Mouse (Mus musculus) activated CD4-positive, CD25-positive, alpha-beta regulatory T cell (primary cell): ENCODE results near the gene Casp2. TPM values are rescaled to one million over a fixed set of nuclear protein-coding genes. Genes with fewer than 3 reads are reported as not detected.

Source experiments
- polyA plus RNA-seq, 2 experiments: library from polyadenylated mRNA; unstranded; fragments of 100-300 nt; shearing (Covaris generic); gene quantifications; one replicate each; pipeline ENCODE4 v1.2.1; 2017

Gene Casp2
- 10 to 100 TPM; 54.8 to 61.9 TPM for polyA plus RNA-seq

DNA sequence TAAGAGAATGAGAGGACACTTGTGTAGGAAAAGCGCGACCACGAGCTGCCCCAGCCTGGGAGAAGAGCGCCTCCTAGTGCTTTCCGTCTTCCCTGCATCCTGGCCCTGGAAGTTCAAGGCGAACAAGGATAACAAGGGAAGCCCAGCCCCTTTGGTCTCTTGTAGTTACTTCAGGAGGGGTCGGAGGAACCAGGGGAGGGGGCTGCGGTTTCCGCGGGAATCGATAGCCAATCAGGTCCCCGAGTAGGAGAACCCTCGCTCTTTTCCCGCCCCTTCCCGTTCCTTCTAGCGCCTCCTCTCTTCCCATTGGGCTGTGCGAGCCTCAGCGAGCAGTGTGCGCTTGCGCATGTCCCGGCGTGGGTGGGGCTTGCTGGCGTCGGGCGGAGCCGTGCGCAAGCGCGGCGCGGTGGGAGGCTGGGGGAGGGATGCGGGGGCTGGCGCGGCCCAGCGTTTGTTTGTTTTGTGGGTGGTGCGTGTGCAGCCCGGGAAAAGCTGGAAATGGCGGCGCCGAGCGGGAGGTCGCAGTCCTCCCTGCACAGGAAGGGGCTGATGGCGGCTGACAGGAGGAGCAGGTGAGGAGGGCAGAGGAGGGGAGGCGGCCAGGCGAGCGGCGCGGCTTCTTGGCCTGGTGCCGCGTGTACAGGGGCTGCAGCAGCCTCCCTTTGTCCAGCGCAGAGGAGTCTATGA, at the start of gene Casp2:
Gene Casp2 (plus strand): TSS at position 360 of the 687 bp plus-strand sequence.

DNA sequence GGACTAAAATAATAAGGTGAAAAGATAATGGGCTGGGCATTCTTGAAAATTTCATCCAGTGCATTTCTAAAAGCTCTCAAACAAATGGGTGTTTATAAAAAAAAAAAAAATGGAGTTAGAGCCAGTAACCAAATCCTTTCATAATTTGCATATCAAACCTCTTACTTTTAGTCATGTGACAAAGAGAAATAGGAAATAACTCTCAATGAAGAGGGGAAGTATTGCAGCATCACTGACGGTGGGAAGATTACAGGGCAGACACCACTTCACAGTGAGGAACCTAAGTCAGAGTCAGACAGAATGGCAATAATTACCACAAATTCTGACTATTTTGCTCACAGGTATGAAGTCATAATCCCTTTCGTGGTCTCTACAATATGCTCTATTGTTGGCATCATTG, 49.8 kb upstream of the Casp2 start, which contains the start of gene Tas2r144:
Gene Tas2r144 (plus strand): TSS at position 301 of the 400 bp plus-strand sequence.

DNA sequence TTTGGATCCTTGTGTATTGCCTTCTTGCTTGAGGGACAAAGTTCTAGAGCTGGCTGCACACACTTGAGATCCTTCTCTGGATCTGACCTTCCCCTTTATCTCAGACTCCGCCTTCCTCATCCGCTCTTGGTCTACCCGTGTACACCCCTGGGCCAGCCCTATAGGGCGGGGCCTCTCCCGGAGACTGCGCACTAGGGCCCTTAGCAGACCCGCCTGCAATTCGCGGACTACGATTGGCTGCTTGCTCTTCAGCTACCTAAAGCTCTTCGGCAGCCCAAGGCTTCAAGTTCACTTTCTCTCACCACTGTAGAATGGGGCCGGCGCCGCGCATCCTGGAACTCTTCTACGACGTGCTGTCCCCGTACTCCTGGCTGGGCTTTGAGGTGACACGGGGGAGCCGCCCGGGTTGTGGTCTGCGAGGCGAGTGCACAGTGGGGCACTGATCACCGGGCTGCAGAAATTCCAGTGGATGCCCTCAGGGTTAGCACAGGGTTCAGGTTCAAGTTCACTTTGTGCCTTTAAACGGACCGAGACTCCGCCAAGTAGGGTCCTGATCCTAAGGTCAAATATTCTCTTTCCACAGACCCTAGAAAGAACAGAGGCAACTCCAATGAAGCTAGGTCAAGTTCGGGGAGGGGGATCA, 19.0 kb upstream of the Casp2 start, which contains the start of gene Gstk1:
Gene Gstk1 (plus strand): TSS at position 225 of the 643 bp plus-strand sequence.

DNA sequence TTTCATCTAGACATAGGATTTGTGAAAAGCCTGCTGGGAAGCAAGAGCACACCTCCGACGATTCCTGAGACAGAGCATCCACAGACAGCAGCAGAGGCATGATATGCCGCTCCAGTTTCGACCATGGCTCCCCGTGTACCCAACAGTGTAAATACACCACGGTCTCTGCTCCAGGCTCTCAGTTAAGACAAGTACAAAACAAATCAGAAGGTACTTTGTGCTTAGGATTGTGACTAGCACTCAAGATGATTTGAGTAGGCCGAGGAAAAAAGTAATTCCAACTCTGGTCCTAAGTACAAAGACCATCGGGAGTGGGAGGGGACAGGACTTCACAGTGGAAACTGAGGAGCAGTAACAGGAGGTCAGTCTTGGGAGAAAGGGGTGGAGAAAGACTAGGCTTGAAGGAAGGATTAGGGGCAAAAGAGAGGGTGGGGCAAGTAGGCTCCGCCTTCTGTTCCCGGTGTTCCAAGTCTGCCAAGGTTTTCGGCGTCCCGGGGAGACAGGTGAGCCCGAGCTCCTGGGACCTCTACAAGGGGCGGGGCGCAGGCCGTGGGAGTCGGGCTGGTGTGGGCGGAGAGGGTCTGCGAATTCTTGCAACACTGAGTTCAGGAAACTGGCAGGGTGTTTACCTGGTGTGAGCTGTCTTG, 3.1 kb upstream of the Casp2 start, which contains the start of gene Tmem139:
Gene Tmem139 (plus strand): TSS at position 447 of the 647 bp plus-strand sequence.

DNA sequence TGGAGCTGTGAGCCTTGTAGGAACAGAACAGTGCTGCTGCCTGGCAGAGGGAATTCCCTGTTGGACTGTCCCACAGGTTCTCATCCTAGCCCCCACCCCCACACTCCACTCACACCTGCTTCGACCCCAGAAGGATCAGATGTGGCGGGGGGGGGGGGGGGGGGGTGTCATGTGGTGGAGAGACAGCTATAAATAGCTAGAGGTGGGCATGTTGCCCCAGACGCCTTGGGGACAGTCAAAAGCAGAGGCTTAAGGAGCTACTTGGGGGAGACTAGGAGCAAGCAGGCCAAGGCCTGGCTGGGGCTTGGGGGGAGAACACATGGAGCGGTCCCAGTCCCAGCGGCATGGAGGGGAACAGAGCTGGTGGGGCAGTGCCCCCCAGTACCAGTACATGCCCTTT, 21.7 kb downstream of the Casp2 start, which contains the start of gene Clcn1:
Gene Clcn1 (plus strand): TSS at position 238 of the 400 bp plus-strand sequence.

DNA sequence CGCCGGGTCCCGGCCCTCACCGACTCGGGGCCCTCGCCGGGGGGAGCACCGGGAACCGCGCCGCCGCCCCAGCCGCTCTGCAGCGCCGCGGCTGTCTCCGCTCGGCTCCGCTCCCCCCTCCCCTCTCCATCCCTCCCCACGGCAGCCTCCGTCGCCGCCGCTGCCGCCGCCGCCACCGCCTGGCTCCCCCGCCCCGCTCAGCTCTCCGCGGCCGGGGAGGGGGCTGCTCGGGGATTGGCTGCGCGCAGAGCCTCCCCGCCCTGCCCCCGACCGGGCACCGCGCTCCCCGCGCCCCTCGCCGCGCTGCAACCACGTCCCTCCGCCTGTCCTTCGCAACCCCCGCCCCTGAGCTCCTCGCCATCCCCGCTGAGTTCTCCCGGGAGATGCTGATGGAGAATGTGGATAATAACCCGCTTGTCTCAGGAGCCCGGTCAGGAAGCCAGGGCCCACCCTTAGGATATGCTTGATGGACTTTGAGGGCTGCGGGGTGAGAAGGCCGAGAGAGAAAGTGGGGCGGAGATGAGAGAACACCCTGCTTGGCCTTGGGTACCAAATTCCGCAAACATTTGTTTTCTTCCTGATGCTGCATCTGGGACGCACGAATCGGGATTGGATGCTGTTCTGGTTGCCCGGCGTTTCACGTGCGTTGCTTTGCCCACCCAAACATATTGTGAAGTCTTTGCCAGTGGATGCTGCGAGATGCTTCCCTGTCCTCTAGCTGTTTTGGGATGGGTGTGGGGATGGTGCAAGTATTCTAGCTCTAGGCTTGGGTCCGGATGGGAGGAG, 59.9 kb downstream of the Casp2 start, which contains the start of gene Fam131b:
Gene Fam131b (minus strand): TSS at position 162 of the 786 bp plus-strand sequence.

Other genes starting within 250 kb of the Casp2 start
- gene Sva, start 226.6 kb upstream of the Casp2 start, polyA plus RNA-seq: not detected
- gene Tas2r139, start 124.0 kb upstream of the Casp2 start, polyA plus RNA-seq: not detected
- gene Tas2r144, start 49.7 kb upstream of the Casp2 start, polyA plus RNA-seq: not detected
- 1 to 10 TPM; 4.1 to 5.6 TPM for gene Gstk1, start 19.1 kb upstream of the Casp2 start, polyA plus RNA-seq
- gene Tmem139, start 3.0 kb upstream of the Casp2 start, polyA plus RNA-seq: under 1 TPM in 1 of 2 experiments, not detected in 1; 0.25 TPM
- under 1 TPM in 1 of 2 experiments, not detected in 1; 0.14 TPM for gene Clcn1, start 21.7 kb downstream of the Casp2 start, polyA plus RNA-seq
- not detected for gene Fam131b, start 59.7 kb downstream of the Casp2 start, polyA plus RNA-seq
- gene Zyx, start 84.6 kb downstream of the Casp2 start, polyA plus RNA-seq: 100 to 1,000 TPM; 131 to 231 TPM
- gene Epha1, start 108.3 kb downstream of the Casp2 start, polyA plus RNA-seq: under 1 TPM; 0.28 to 0.43 TPM
- not detected for gene Tas2r143, start 135.3 kb downstream of the Casp2 start, polyA plus RNA-seq
- not detected for gene Tas2r135, start 140.4 kb downstream of the Casp2 start, polyA plus RNA-seq
- gene Tas2r126, start 169.6 kb downstream of the Casp2 start, polyA plus RNA-seq: not detected
- gene Olfr458, start 200.2 kb downstream of the Casp2 start, polyA plus RNA-seq: not detected
- under 1 TPM in 1 of 2 experiments, not detected in 1; 0.14 TPM for gene Olfr457, start 211.3 kb downstream of the Casp2 start, polyA plus RNA-seq
- not detected for gene Olfr456, start 222.2 kb downstream of the Casp2 start, polyA plus RNA-seq